Mouse (Mus musculus) small intestine, adult 2 months (tissue): ENCODE results near the gene Bcar1.

Experiments
- CTCF ChIP-seq: fragments of 200-500 bp; IDR thresholded peaks from 2 replicates; pipeline ENCODE4 v1.5.1; 2012; ENCODE audit warnings: low read depth, mild to moderate bottlenecking, control low read depth, inconsistent platforms, low read length, moderate library complexity, mixed read lengths; ENCODE audit not compliant: insufficient replicate concordance, insufficient read length; ENCODE audit errors: extremely low read depth
- POLR2A ChIP-seq: fragments of 200-500 bp; IDR thresholded peaks from 2 replicates; pipeline ENCODE4 v1.6.1; 2012; ENCODE audit warnings: low read depth, mild to moderate bottlenecking, control low read depth, inconsistent platforms, low read length, moderate library complexity

- TF ChIP-seq CTCF (no peak), POLR2A (no peak)
These were observed 14.1 kb downstream of the Bcar1 start for GRCm38 (mm10) chr8:111729233-111730170.
